Mouse (Mus musculus) heart, adult 2 months (tissue): ENCODE measurements at regions not wholly inside any gene's neighbourhood (a gene's known extent, or its start where the extent isn't known, plus 50 kb on each side); places are given as distances from the start of the nearest gene placed in this dataset.

ENCODE experiments used
- CTCF ChIP-seq: fragments of 200-600 bp; IDR thresholded peaks from 2 replicates; pipeline ENCODE4 v1.8.1; 2022; ENCODE audit warnings: antibody characterized with exemption, mild to moderate bottlenecking, moderate library complexity
- EP300 ChIP-seq: fragments of 200-500 bp; IDR thresholded peaks from 2 replicates; pipeline ENCODE4 v1.6.1; 2011; ENCODE audit warnings: low read depth, low read length, control low read depth; ENCODE audit not compliant: insufficient read depth
- POLR2A ChIP-seq: fragments of 200-500 bp; IDR thresholded peaks from 2 replicates; pipeline ENCODE4 v1.6.1; 2011; ENCODE audit warnings: mild to moderate bottlenecking, low read depth, low read length, control low read depth; ENCODE audit not compliant: insufficient read depth

- TF ChIP-seq EP300 (no peak), POLR2A (no peak), CTCF (no peak)
Measured at GRCm38 (mm10) chr10:31256934-31257333, 56.2 kb upstream of the Hddc2 start.
